Mouse (Mus musculus): ENCODE data around the gene Fus. TPM values are rescaled to one million over a fixed set of nuclear protein-coding genes. Genes with fewer than 3 reads are reported as not detected.
"Not testable (repeated sequence)": the region's sequence is repeated elsewhere in the genome, so short reads cannot be mapped to it uniquely, and the experiment has no call there.

Fus gene
- polyA plus RNA-seq, 1 experiment from 2014 or later: 40.6 TPM

GRCm38 (mm10) chr7:127932273-127933031 is 34.8 kb upstream of the Fus start:
- Histone ChIP-seq H3K27me3 (ENCODE audit: control insufficient read depth, insufficient read depth, low read length) (peaks cover 19% of the 10 kb centered on the region), H3K27ac (replicated peaks in 1 of 2; ENCODE audit: control insufficient read depth in 1 of 2, insufficient read depth in 1 of 2, low read depth in 2 of 2, low read length in 2 of 2) (no peak overlapping the region), H3K9me3 (ENCODE audit: control insufficient read depth, low read length) (no peaks in the 10 kb centered on the region), H3K4me3 (ENCODE audit: control insufficient read depth in 1 of 2, insufficient read depth in 1 of 2, low read depth in 1 of 2, low read length in 2 of 2) (no peak overlapping the region), H3K4me2 (ENCODE audit: low read length) (no peak overlapping the region), H3K9ac (ENCODE audit: low read length) (no peak overlapping the region), H3K36me3 (ENCODE audit: control insufficient read depth, insufficient read depth, low read length) (no peaks in the 10 kb centered on the region), H3K4me1 (ENCODE audit: control insufficient read depth in 2 of 2, insufficient read depth in 2 of 2, low read length in 2 of 2) (peaks cover 20 to 26% of the 10 kb centered on the region in 2 experiments)
- 31% methylated on average over 13 of the region's 13 CpGs for WGBS
- ATAC-seq (ENCODE audit: insufficient number of reproducible peaks, insufficient read depth, low FRiP score, low read depth): no peak

- H3K4me3 ChIP-seq (ENCODE audit: control insufficient read depth in 1 of 2, insufficient read depth in 1 of 2, low read depth in 1 of 2, low read length in 2 of 2): no peak overlapping the region
- no peak for ATAC-seq (ENCODE audit: insufficient number of reproducible peaks, insufficient read depth, low FRiP score, low read depth)
- H3K27ac ChIP-seq (replicated peaks in 1 of 2; ENCODE audit: control insufficient read depth in 1 of 2, insufficient read depth in 1 of 2, low read depth in 2 of 2, low read length in 2 of 2): no peak overlapping the region
- peaks cover 18 to 20% of the 10 kb centered on the region in 2 experiments for H3K4me1 ChIP-seq (ENCODE audit: control insufficient read depth in 2 of 2, insufficient read depth in 2 of 2, low read length in 2 of 2)
- no peak overlapping the region for H3K4me2 ChIP-seq (ENCODE audit: low read length)
- 82% methylated on average over 5 of the region's 5 CpGs for WGBS
- H3K9ac ChIP-seq (ENCODE audit: low read length): no peak overlapping the region
- peaks cover 12% of the 10 kb centered on the region for H3K27me3 ChIP-seq (ENCODE audit: control insufficient read depth, insufficient read depth, low read length)
- H3K36me3 ChIP-seq (ENCODE audit: control insufficient read depth, insufficient read depth, low read length): no peaks in the 10 kb centered on the region
- H3K9me3 ChIP-seq (ENCODE audit: control insufficient read depth, low read length): no peaks in the 10 kb centered on the region
These were observed 33.2 kb upstream of the Fus start for GRCm38 (mm10) chr7:127934075-127934474.

- WGBS: 7% methylated on average over 32 of the region's 32 CpGs
- peak; percentile 88 for ATAC-seq (ENCODE audit: insufficient number of reproducible peaks, insufficient read depth, low FRiP score, low read depth)
- peak overlapping the region; percentile 41 to 65 for H3K27ac ChIP-seq (replicated peaks in 1 of 2; ENCODE audit: control insufficient read depth in 1 of 2, insufficient read depth in 1 of 2, low read depth in 2 of 2, low read length in 2 of 2)
These were observed 32.1 kb upstream of the Fus start for GRCm38 (mm10) chr7:127935028-127935722.

GRCm38 (mm10) chr7:127935748-127936159 is 31.5 kb upstream of the Fus start:
- H3K9me3 ChIP-seq (ENCODE audit: control insufficient read depth, low read length): no peaks in the 10 kb centered on the region
- peak; percentile 42 for ATAC-seq (ENCODE audit: insufficient number of reproducible peaks, insufficient read depth, low FRiP score, low read depth)
- no peaks in the 10 kb centered on the region for H3K36me3 ChIP-seq (ENCODE audit: control insufficient read depth, insufficient read depth, low read length)
- under 1% methylated on average over 37 of the region's 38 CpGs for WGBS
- H3K4me2 ChIP-seq (ENCODE audit: low read length): peak overlapping the region; percentile 77
- no peaks in the 10 kb centered on the region for H3K27me3 ChIP-seq (ENCODE audit: control insufficient read depth, insufficient read depth, low read length)
- peaks cover 13 to 14% of the 10 kb centered on the region in 2 experiments; a peak in 3 of 4 replicates for H3K4me1 ChIP-seq (ENCODE audit: control insufficient read depth in 2 of 2, insufficient read depth in 2 of 2, low read length in 2 of 2)
- H3K27ac ChIP-seq (replicated peaks in 1 of 2; ENCODE audit: control insufficient read depth in 1 of 2, insufficient read depth in 1 of 2, low read depth in 2 of 2, low read length in 2 of 2): peak overlapping the region in 1 of 2 experiments; percentile 39; a peak in 1 of 4 replicates
- peak overlapping the region; percentile 56 to 60 for H3K4me3 ChIP-seq (ENCODE audit: control insufficient read depth in 1 of 2, insufficient read depth in 1 of 2, low read depth in 1 of 2, low read length in 2 of 2)
- H3K9ac ChIP-seq (ENCODE audit: low read length): peak overlapping the region; percentile 79

More at GRCm38 (mm10) chr7:127935028-127935722, 32.1 kb upstream of the Fus start:
- Histone ChIP-seq H3K4me3 (ENCODE audit: control insufficient read depth in 1 of 2, insufficient read depth in 1 of 2, low read depth in 1 of 2, low read length in 2 of 2) (peak overlapping the region; percentile 56 to 60), H3K27me3 (ENCODE audit: control insufficient read depth, insufficient read depth, low read length) (peaks cover 2% of the 10 kb centered on the region; the same call in 1 of the 2 replicates), H3K36me3 (ENCODE audit: control insufficient read depth, insufficient read depth, low read length) (no peaks in the 10 kb centered on the region), H3K4me2 (ENCODE audit: low read length) (peak overlapping the region; percentile 77), H3K4me1 (ENCODE audit: control insufficient read depth in 2 of 2, insufficient read depth in 2 of 2, low read length in 2 of 2) (peaks cover 13 to 14% of the 10 kb centered on the region in 2 experiments; a peak in 3 of 4 replicates), H3K9me3 (ENCODE audit: control insufficient read depth, low read length) (no peaks in the 10 kb centered on the region), H3K9ac (ENCODE audit: low read length) (peak overlapping the region; percentile 79)

GRCm38 (mm10) chr7:127936216-127936884 is 30.9 kb upstream of the Fus start:
- peaks cover 10 to 11% of the 10 kb centered on the region in 2 experiments; a peak in 3 of 4 replicates for H3K4me1 ChIP-seq (ENCODE audit: control insufficient read depth in 2 of 2, insufficient read depth in 2 of 2, low read length in 2 of 2)
- peak overlapping the region; percentile 56 to 60 for H3K4me3 ChIP-seq (ENCODE audit: control insufficient read depth in 1 of 2, insufficient read depth in 1 of 2, low read depth in 1 of 2, low read length in 2 of 2)
- no peaks in the 10 kb centered on the region for H3K36me3 ChIP-seq (ENCODE audit: control insufficient read depth, insufficient read depth, low read length)
- H3K27ac ChIP-seq (replicated peaks in 1 of 2; ENCODE audit: control insufficient read depth in 1 of 2, insufficient read depth in 1 of 2, low read depth in 2 of 2, low read length in 2 of 2): no peak overlapping the region
- no peak for ATAC-seq (ENCODE audit: insufficient number of reproducible peaks, insufficient read depth, low FRiP score, low read depth)
- no peaks in the 10 kb centered on the region for H3K27me3 ChIP-seq (ENCODE audit: control insufficient read depth, insufficient read depth, low read length)
- peak overlapping the region; percentile 79 for H3K9ac ChIP-seq (ENCODE audit: low read length)
- 51% methylated on average over 18 of the region's 18 CpGs for WGBS
- no peaks in the 10 kb centered on the region for H3K9me3 ChIP-seq (ENCODE audit: control insufficient read depth, low read length)
- peak overlapping the region; percentile 77 for H3K4me2 ChIP-seq (ENCODE audit: low read length)

- not testable (repeated sequence) for H3K9me3 ChIP-seq (ENCODE audit: control insufficient read depth, low read length); ATAC-seq (ENCODE audit: insufficient number of reproducible peaks, insufficient read depth, low FRiP score, low read depth); H3K36me3 ChIP-seq (ENCODE audit: control insufficient read depth, insufficient read depth, low read length); H3K4me1 ChIP-seq (ENCODE audit: control insufficient read depth in 2 of 2, insufficient read depth in 2 of 2, low read length in 2 of 2); H3K27ac ChIP-seq (replicated peaks in 1 of 2; ENCODE audit: control insufficient read depth in 1 of 2, insufficient read depth in 1 of 2, low read depth in 2 of 2, low read length in 2 of 2); H3K9ac ChIP-seq (ENCODE audit: low read length); H3K4me2 ChIP-seq (ENCODE audit: low read length); H3K4me3 ChIP-seq (ENCODE audit: control insufficient read depth in 1 of 2, insufficient read depth in 1 of 2, low read depth in 1 of 2, low read length in 2 of 2)
- WGBS: 53% methylated on average over 2 of the region's 2 CpGs
- peaks cover 28% of the 10 kb centered on the region for H3K27me3 ChIP-seq (ENCODE audit: control insufficient read depth, insufficient read depth, low read length)
These were observed 25.2 kb upstream of the Fus start for GRCm38 (mm10) chr7:127942097-127942496.

- H3K9ac ChIP-seq (ENCODE audit: low read length): no peak overlapping the region
- peak overlapping the region; percentile 0 to 3; a peak in 2 of 4 replicates for H3K4me3 ChIP-seq (ENCODE audit: control insufficient read depth in 1 of 2, insufficient read depth in 1 of 2, low read depth in 1 of 2, low read length in 2 of 2)
- 3% methylated on average over 23 of the region's 23 CpGs for WGBS
- H3K9me3 ChIP-seq (ENCODE audit: control insufficient read depth, low read length): no peaks in the 10 kb centered on the region
- ATAC-seq (ENCODE audit: insufficient number of reproducible peaks, insufficient read depth, low FRiP score, low read depth): no peak
- H3K27ac ChIP-seq (replicated peaks in 1 of 2; ENCODE audit: control insufficient read depth in 1 of 2, insufficient read depth in 1 of 2, low read depth in 2 of 2, low read length in 2 of 2): no peak overlapping the region
- no peaks in the 10 kb centered on the region for H3K36me3 ChIP-seq (ENCODE audit: control insufficient read depth, insufficient read depth, low read length)
- peaks cover 28% of the 10 kb centered on the region for H3K27me3 ChIP-seq (ENCODE audit: control insufficient read depth, insufficient read depth, low read length)
- peaks cover 0 to 3% of the 10 kb centered on the region in 2 experiments; a peak in 1 of 4 replicates for H3K4me1 ChIP-seq (ENCODE audit: control insufficient read depth in 2 of 2, insufficient read depth in 2 of 2, low read length in 2 of 2)
- peak overlapping the region; percentile 26 for H3K4me2 ChIP-seq (ENCODE audit: low read length)
These were observed 22.6 kb upstream of the Fus start for GRCm38 (mm10) chr7:127944614-127945013.
